Mouse (Mus musculus): ENCODE measurements around the gene Ap3m1. TPM values are rescaled to one million over a fixed set of nuclear protein-coding genes. Genes with fewer than 3 reads are reported as not detected.

The Ap3m1 gene
- polyA plus RNA-seq, 1 experiment from 2014 or later, result 93.0 TPM

- WGBS, result under 1% methylated on average over 59 of the region's 59 CpGs
- Histone ChIP-seq H3K9me3 (ENCODE audit: control insufficient read depth, low read length) (no peaks in the 10 kb centered on the region), H3K36me3 (ENCODE audit: control insufficient read depth, insufficient read depth, low read length) (no peaks in the 10 kb centered on the region), H3K4me2 (ENCODE audit: low read depth, low read length) (peak overlapping the region; percentile 80), H3K27me3 (replicated peaks; ENCODE audit: control insufficient read depth, insufficient read depth, low read length) (no peaks in the 10 kb centered on the region), H3K4me3 (ENCODE audit: low read length) (peak overlapping the region; percentile 66), H3K4me1 (ENCODE audit: control insufficient read depth, insufficient read depth, low read length) (peaks cover 19% of the 10 kb centered on the region), H3K9ac (ENCODE audit: low read depth, low read length) (peak overlapping the region; percentile 76), H3K27ac (ENCODE audit: low read length) (peak overlapping the region; percentile 88)
- ATAC-seq, result peak; percentile 98
Measured at GRCm38 (mm10) chr14:21075751-21076500, 23.6 kb upstream of the Ap3m1 start.

- peak overlapping the region; percentile 80 for H3K4me2 ChIP-seq (ENCODE audit: low read depth, low read length)
- H3K27me3 ChIP-seq (replicated peaks; ENCODE audit: control insufficient read depth, insufficient read depth, low read length), result no peaks in the 10 kb centered on the region
- H3K9ac ChIP-seq (ENCODE audit: low read depth, low read length), result no peak overlapping the region
- H3K27ac ChIP-seq (ENCODE audit: low read length), result no peak overlapping the region; the same call in 1 of the 2 replicates
- peak overlapping the region; percentile 66; the same call in 1 of the 2 replicates for H3K4me3 ChIP-seq (ENCODE audit: low read length)
- 31% methylated on average over 11 of the region's 11 CpGs for WGBS
- no peaks in the 10 kb centered on the region for H3K9me3 ChIP-seq (ENCODE audit: control insufficient read depth, low read length)
- ATAC-seq, result no peak
- H3K36me3 ChIP-seq (ENCODE audit: control insufficient read depth, insufficient read depth, low read length), result no peaks in the 10 kb centered on the region
- peaks cover 19% of the 10 kb centered on the region for H3K4me1 ChIP-seq (ENCODE audit: control insufficient read depth, insufficient read depth, low read length)
Measured at GRCm38 (mm10) chr14:21074398-21075320, 22.4 kb upstream of the Ap3m1 start.

GRCm38 (mm10) chr14:21073981-21074380, 21.7 kb upstream of the Ap3m1 start:
- no peaks in the 10 kb centered on the region for H3K9me3 ChIP-seq (ENCODE audit: control insufficient read depth, low read length)
- no peaks in the 10 kb centered on the region for H3K36me3 ChIP-seq (ENCODE audit: control insufficient read depth, insufficient read depth, low read length)
- no peak overlapping the region for H3K4me2 ChIP-seq (ENCODE audit: low read depth, low read length)
- H3K4me1 ChIP-seq (ENCODE audit: control insufficient read depth, insufficient read depth, low read length), result peaks cover 16% of the 10 kb centered on the region
- no peak overlapping the region for H3K4me3 ChIP-seq (ENCODE audit: low read length)
- ATAC-seq, result no peak
- H3K27me3 ChIP-seq (replicated peaks; ENCODE audit: control insufficient read depth, insufficient read depth, low read length), result no peaks in the 10 kb centered on the region
- no peak overlapping the region for H3K9ac ChIP-seq (ENCODE audit: low read depth, low read length)
- WGBS, result 45% methylated on average over 3 of the region's 3 CpGs
- no peak overlapping the region for H3K27ac ChIP-seq (ENCODE audit: low read length)

GRCm38 (mm10) chr14:21069594-21069993, 17.3 kb upstream of the Ap3m1 start:
- Histone ChIP-seq H3K4me2 (ENCODE audit: low read depth, low read length) (no peak overlapping the region), H3K27ac (ENCODE audit: low read length) (no peak overlapping the region), H3K9ac (ENCODE audit: low read depth, low read length) (no peak overlapping the region), H3K4me1 (ENCODE audit: control insufficient read depth, insufficient read depth, low read length) (peaks cover 15% of the 10 kb centered on the region), H3K9me3 (ENCODE audit: control insufficient read depth, low read length) (no peaks in the 10 kb centered on the region), H3K36me3 (ENCODE audit: control insufficient read depth, insufficient read depth, low read length) (no peaks in the 10 kb centered on the region), H3K4me3 (ENCODE audit: low read length) (no peak overlapping the region), H3K27me3 (replicated peaks; ENCODE audit: control insufficient read depth, insufficient read depth, low read length) (no peaks in the 10 kb centered on the region)
- no peak for ATAC-seq
- WGBS, result 87% methylated on average over 5 of the region's 5 CpGs

GRCm38 (mm10) chr14:21065490-21066162, 13.3 kb upstream of the Ap3m1 start:
- Histone ChIP-seq H3K9me3 (ENCODE audit: control insufficient read depth, low read length) (no peaks in the 10 kb centered on the region), H3K36me3 (ENCODE audit: control insufficient read depth, insufficient read depth, low read length) (no peaks in the 10 kb centered on the region), H3K27ac (ENCODE audit: low read length) (peak overlapping the region; percentile 69), H3K9ac (ENCODE audit: low read depth, low read length) (no peak overlapping the region), H3K27me3 (replicated peaks; ENCODE audit: control insufficient read depth, insufficient read depth, low read length) (no peaks in the 10 kb centered on the region), H3K4me1 (ENCODE audit: control insufficient read depth, insufficient read depth, low read length) (peaks cover 17% of the 10 kb centered on the region), H3K4me2 (ENCODE audit: low read depth, low read length) (no peak overlapping the region), H3K4me3 (ENCODE audit: low read length) (no peak overlapping the region)
- ATAC-seq, result peak; percentile 65
- 40% methylated on average over 8 of the region's 8 CpGs for whole genome bisulfite sequencing

GRCm38 (mm10) chr14:21064321-21064720, 12.0 kb upstream of the Ap3m1 start:
- no peak for ATAC-seq
- Histone ChIP-seq H3K9ac (ENCODE audit: low read depth, low read length) (no peak overlapping the region), H3K4me1 (ENCODE audit: control insufficient read depth, insufficient read depth, low read length) (peaks cover 17% of the 10 kb centered on the region), H3K4me3 (ENCODE audit: low read length) (no peak overlapping the region), H3K4me2 (ENCODE audit: low read depth, low read length) (no peak overlapping the region), H3K27me3 (replicated peaks; ENCODE audit: control insufficient read depth, insufficient read depth, low read length) (no peaks in the 10 kb centered on the region), H3K27ac (ENCODE audit: low read length) (no peak overlapping the region), H3K36me3 (ENCODE audit: control insufficient read depth, insufficient read depth, low read length) (no peaks in the 10 kb centered on the region), H3K9me3 (ENCODE audit: control insufficient read depth, low read length) (no peaks in the 10 kb centered on the region)
- WGBS, result 28% methylated on average over 1 of the region's 1 CpGs

- Histone ChIP-seq H3K9me3 (ENCODE audit: control insufficient read depth, low read length) (no peaks in the 10 kb centered on the region), H3K36me3 (ENCODE audit: control insufficient read depth, insufficient read depth, low read length) (no peaks in the 10 kb centered on the region), H3K4me2 (ENCODE audit: low read depth, low read length) (no peak overlapping the region), H3K4me3 (ENCODE audit: low read length) (no peak overlapping the region), H3K27ac (ENCODE audit: low read length) (peak overlapping the region; percentile 20), H3K27me3 (replicated peaks; ENCODE audit: control insufficient read depth, insufficient read depth, low read length) (no peaks in the 10 kb centered on the region), H3K4me1 (ENCODE audit: control insufficient read depth, insufficient read depth, low read length) (peaks cover 17% of the 10 kb centered on the region), H3K9ac (ENCODE audit: low read depth, low read length) (no peak overlapping the region)
- ATAC-seq, result peak; percentile 94
- WGBS, result 38% methylated on average over 5 of the region's 5 CpGs
Measured at GRCm38 (mm10) chr14:21062766-21063513, 10.6 kb upstream of the Ap3m1 start.

GRCm38 (mm10) chr14:21058972-21059371, 6.7 kb upstream of the Ap3m1 start:
- Histone ChIP-seq H3K27me3 (replicated peaks; ENCODE audit: control insufficient read depth, insufficient read depth, low read length) (no peaks in the 10 kb centered on the region), H3K27ac (ENCODE audit: low read length) (no peak overlapping the region), H3K4me2 (ENCODE audit: low read depth, low read length) (no peak overlapping the region), H3K9ac (ENCODE audit: low read depth, low read length) (no peak overlapping the region), H3K4me1 (ENCODE audit: control insufficient read depth, insufficient read depth, low read length) (peaks cover 10% of the 10 kb centered on the region), H3K36me3 (ENCODE audit: control insufficient read depth, insufficient read depth, low read length) (no peaks in the 10 kb centered on the region), H3K9me3 (ENCODE audit: control insufficient read depth, low read length) (no peaks in the 10 kb centered on the region), H3K4me3 (ENCODE audit: low read length) (no peak overlapping the region)
- no peak for ATAC-seq
- 77% methylated on average over 2 of the region's 2 CpGs for WGBS

Data from intestine, embryonic 16.5 days (tissue).